Mouse (Mus musculus) embryonic facial prominence, embryonic 14.5 days (tissue): Measurements from ENCODE around the gene Tmem198. TPM values are rescaled to one million over a fixed set of nuclear protein-coding genes. Genes with fewer than 3 reads are reported as not detected.

Experiments
- ATAC-seq: fragments of 200-750 bp; cut with Nextera tagmentation; 2 replicates; pipeline ENCODE4 v1.8.0; 2017; ENCODE audit warnings: low read depth, moderate number of reproducible peaks, moderate TSS enrichment
- DNase-seq: peaks from one replicate; pipeline ENCODE4 v3.0.0-alpha.2; 2015; ENCODE audit warnings: low spot score
- H3K27ac ChIP-seq: fragments of 300-500 bp; sonication (generic); replicated peaks from 2 replicates; pipeline ENCODE4 v1.5.1; 2014; ENCODE audit warnings: low read depth, mild to moderate bottlenecking, low read length, moderate library complexity
- H3K27me3 ChIP-seq: fragments of 300-500 bp; sonication (generic); replicated peaks from 2 replicates; pipeline ENCODE4 v1.6.1; 2014; ENCODE audit warnings: low read length; ENCODE audit not compliant: control insufficient read depth, insufficient read depth
- H3K36me3 ChIP-seq: fragments of 300-500 bp; sonication (generic); 2 replicates; pipeline ENCODE4 v1.6.1; 2014; ENCODE audit warnings: low read length, mixed read lengths; ENCODE audit not compliant: control insufficient read depth, insufficient read depth
- H3K4me1 ChIP-seq: fragments of 300-500 bp; sonication (generic); 2 replicates; pipeline ENCODE4 v1.6.1; 2014; ENCODE audit warnings: antibody characterized with exemption, low read length; ENCODE audit not compliant: control insufficient read depth, insufficient read depth
- H3K4me2 ChIP-seq: fragments of 300-500 bp; sonication (generic); 2 replicates; pipeline ENCODE4 v1.6.1; 2014; ENCODE audit warnings: low read depth, mild to moderate bottlenecking, low read length, moderate library complexity, mixed read lengths
- H3K4me3 ChIP-seq: fragments of 300-500 bp; sonication (generic); 2 replicates; pipeline ENCODE4 v1.5.1; 2014; ENCODE audit warnings: low read depth, mild to moderate bottlenecking, low read length
- H3K9ac ChIP-seq: fragments of 300-500 bp; sonication (generic); 2 replicates; pipeline ENCODE4 v1.6.1; 2014; ENCODE audit warnings: low read depth, mild to moderate bottlenecking, low read length, moderate library complexity, mixed read lengths
- H3K9me3 ChIP-seq: fragments of 300-500 bp; sonication (generic); 2 replicates; pipeline ENCODE4 v1.6.1; 2016; ENCODE audit warnings: low read length; ENCODE audit not compliant: control insufficient read depth
- WGBS: fragments of 180-500 bp; shearing (Covaris S2); extraction: QIAGEN DNeasy Blood & Tissue Kit; methylation state at CpG from one replicate; pipeline ENCODE4 v1.1.7; 2014; 5-methylcytosine and 5-hydroxymethylcytosine counted together
- polyA plus RNA-seq: library from polyadenylated mRNA; unstranded; fragments of >200 nt; fragmentation: Nextera tagmentation; extraction: Ambion mirVana; gene quantifications from 2 replicates; pipeline ENCODE4 v1.2.1, GENCODE M21; 2014

Gene Tmem198
- polyA plus RNA-seq, 1 experiment from 2014 or later = 1.3 TPM

DNA sequence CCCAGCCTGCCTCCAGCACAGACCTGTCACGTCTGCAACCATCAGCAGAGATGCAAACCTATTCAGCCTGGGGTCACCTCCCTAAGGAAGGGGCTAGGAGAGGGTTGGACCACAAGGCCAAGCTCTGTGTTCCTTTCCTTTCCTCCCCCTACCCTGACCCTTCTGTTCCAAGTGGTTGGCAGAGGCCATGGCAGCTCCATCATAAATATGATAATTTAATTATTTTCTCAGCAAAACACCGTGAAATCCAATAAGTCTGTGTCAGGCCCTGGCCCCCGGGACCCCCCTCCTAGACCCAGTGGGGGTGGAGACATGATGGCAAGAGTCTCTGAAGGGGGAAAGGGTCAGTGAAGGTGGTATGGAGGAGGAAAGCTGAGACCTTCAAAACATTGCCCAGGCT is 35.1 kb upstream of the Tmem198 start:
- 22% methylated on average over 3 of the region's 3 CpGs for WGBS
- no peak overlapping the region for H3K4me3 ChIP-seq

DNA sequence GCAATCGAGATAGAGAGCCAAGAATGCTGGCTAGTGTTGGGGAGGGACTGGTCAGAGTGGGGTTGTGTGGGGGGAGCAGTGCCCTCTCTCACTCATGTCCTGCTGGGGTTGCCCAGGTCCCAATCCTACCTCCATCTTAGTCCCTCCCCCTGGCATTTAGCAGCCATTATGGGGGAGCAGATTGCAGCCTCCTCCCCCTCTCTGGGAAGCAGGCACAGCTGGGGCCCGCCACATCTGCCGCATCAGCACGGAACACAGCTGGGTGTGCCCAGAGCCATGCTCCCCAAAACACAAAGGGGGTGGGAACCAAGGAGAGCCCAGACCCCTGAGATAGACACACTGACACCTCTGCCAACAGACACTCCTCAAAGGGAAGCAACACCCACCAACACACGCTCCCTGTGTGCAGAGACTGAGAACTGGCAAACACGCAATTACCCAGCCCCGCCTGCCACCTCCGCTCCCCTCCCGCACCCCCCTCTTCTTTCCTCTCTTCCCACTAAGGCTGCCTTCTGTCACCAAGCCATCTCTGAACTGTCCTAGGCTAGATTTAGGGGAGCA is 34.1 kb upstream of the Tmem198 start:
- peaks cover 19% of the 10 kb centered on the region for H3K36me3 ChIP-seq
- no peak overlapping the region for H3K4me3 ChIP-seq
- H3K27me3 ChIP-seq = peaks cover 48% of the 10 kb centered on the region
- peaks cover 51% of the 10 kb centered on the region for H3K4me1 ChIP-seq
- peak overlapping the region; percentile 38 for H3K4me2 ChIP-seq
- WGBS = 19% methylated on average over 5 of the region's 9 CpGs
- ATAC-seq = no peak
- H3K9ac ChIP-seq = no peak overlapping the region
- no peaks in the 10 kb centered on the region for H3K9me3 ChIP-seq
- H3K27ac ChIP-seq = no peak overlapping the region
- DNase-seq = no peak

More for the DNA sequence above, 35.1 kb upstream of the Tmem198 start:
- Histone ChIP-seq H3K9me3 (no peaks in the 10 kb centered on the region), H3K27me3 (peaks cover 38% of the 10 kb centered on the region), H3K9ac (no peak overlapping the region), H3K27ac (no peak overlapping the region), H3K4me2 (no peak overlapping the region), H3K4me1 (peaks cover 45% of the 10 kb centered on the region), H3K36me3 (peaks cover 19% of the 10 kb centered on the region)
- ATAC-seq = no peak
- no peak for DNase-seq

GRCm38 (mm10) chr1:75445751-75446611 is 33.4 kb upstream of the Tmem198 start:
- Histone ChIP-seq H3K9me3 (no peaks in the 10 kb centered on the region), H3K36me3 (peaks cover 13% of the 10 kb centered on the region), H3K27ac (no peak overlapping the region), H3K9ac (no peak overlapping the region), H3K4me1 (peaks cover 57% of the 10 kb centered on the region), H3K4me2 (peak overlapping the region; percentile 38), H3K27me3 (peaks cover 56% of the 10 kb centered on the region), H3K4me3 (no peak overlapping the region)
- ATAC-seq (peak; percentile 24), DNase-seq (peak; percentile 65)
- WGBS = 2% methylated on average over 22 of the region's 22 CpGs

- Histone ChIP-seq H3K27me3 (peaks cover 63% of the 10 kb centered on the region), H3K4me3 (no peak overlapping the region), H3K9me3 (no peaks in the 10 kb centered on the region), H3K4me2 (0 out of 2 replicates have a peak overlapping the region, but pooled peaks have one; percentile 3), H3K9ac (no peak overlapping the region), H3K4me1 (peaks cover 57% of the 10 kb centered on the region), H3K27ac (no peak overlapping the region), H3K36me3 (peaks cover 11% of the 10 kb centered on the region)
- no peak for ATAC-seq
- no peak for DNase-seq
- WGBS = 6% methylated on average over 17 of the region's 20 CpGs
Observed at GRCm38 (mm10) chr1:75446656-75447055, 32.7 kb upstream of the Tmem198 start.

DNA sequence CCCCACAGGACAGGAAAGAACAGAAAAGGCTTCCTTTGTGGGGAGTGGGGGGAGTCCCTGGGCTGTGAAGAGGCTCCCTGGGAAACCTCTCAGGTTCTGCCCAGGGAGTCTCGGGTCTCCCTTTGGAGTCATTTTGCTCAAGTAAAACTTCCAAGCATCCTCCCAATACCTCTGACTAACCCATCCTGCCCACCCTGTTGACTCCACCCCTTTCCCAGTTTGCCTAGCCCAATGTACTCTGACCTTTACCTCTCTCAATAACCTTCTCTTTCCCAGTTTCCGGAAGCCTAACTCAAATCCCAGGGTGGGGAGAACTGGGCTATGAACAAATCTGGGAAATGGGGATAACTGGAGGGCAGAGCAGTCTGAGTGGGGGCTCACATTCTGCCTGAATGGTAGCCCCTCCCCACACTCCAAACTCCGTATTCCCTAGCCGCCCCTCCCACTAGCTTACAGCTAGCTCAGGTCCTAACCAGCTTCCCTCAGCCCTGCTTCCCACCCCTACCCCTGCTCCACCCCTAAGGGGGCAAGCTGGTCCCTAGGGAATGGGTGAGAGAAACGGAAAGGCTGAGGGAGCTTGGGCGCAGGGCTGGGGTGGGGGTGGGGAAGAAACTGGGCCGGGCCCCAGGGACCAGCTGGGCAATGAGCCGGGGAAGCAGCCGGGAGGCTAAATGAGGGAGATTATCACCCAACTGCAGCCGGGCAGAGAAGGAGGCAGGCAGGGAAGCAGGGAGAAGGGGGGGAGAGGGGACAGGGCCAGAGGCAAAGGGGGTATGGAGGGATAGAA is 31.9 kb upstream of the Tmem198 start:
- Histone ChIP-seq H3K27me3 (peaks cover 71% of the 10 kb centered on the region), H3K4me2 (peak overlapping the region; percentile 39), H3K4me3 (no peak overlapping the region), H3K27ac (no peak overlapping the region), H3K4me1 (peaks cover 57% of the 10 kb centered on the region), H3K9me3 (no peaks in the 10 kb centered on the region), H3K36me3 (peaks cover 3% of the 10 kb centered on the region; the same call in 1 of the 2 replicates), H3K9ac (0 out of 2 replicates have a peak overlapping the region, but pooled peaks have one; percentile 15)
- ATAC-seq = peak; percentile 23
- peak; percentile 39 for DNase-seq
- 5% methylated on average over 10 of the region's 10 CpGs for WGBS

- Histone ChIP-seq H3K4me1 (peaks cover 56% of the 10 kb centered on the region), H3K36me3 (no peaks in the 10 kb centered on the region), H3K27ac (no peak overlapping the region), H3K9me3 (no peaks in the 10 kb centered on the region), H3K27me3 (peaks cover 74% of the 10 kb centered on the region), H3K4me3 (no peak overlapping the region), H3K4me2 (peak overlapping the region; percentile 39; the same call in 1 of the 2 replicates), H3K9ac (0 out of 2 replicates have a peak overlapping the region, but pooled peaks have one; percentile 15)
- no peak; the same call in 1 of the 2 replicates for ATAC-seq
- peak; percentile 52 for DNase-seq
- WGBS = 2% methylated on average over 6 of the region's 7 CpGs
Observed at GRCm38 (mm10) chr1:75448052-75448431, 31.3 kb upstream of the Tmem198 start.

GRCm38 (mm10) chr1:75448937-75449336 is 30.4 kb upstream of the Tmem198 start:
- peaks cover 74% of the 10 kb centered on the region for H3K27me3 ChIP-seq
- no peak overlapping the region for H3K27ac ChIP-seq
- no peak for ATAC-seq
- no peaks in the 10 kb centered on the region for H3K36me3 ChIP-seq
- peaks cover 51% of the 10 kb centered on the region for H3K4me1 ChIP-seq
- no peak overlapping the region for H3K9ac ChIP-seq
- H3K4me2 ChIP-seq = peak overlapping the region; percentile 19; the same call in 1 of the 2 replicates
- peak; percentile 37 for DNase-seq
- no peaks in the 10 kb centered on the region for H3K9me3 ChIP-seq
- 0% methylated on average over 8 of the region's 14 CpGs for WGBS
- H3K4me3 ChIP-seq = no peak overlapping the region

GRCm38 (mm10) chr1:75449377-75450135 is 29.8 kb upstream of the Tmem198 start:
- Histone ChIP-seq H3K27me3 (peaks cover 73% of the 10 kb centered on the region), H3K4me1 (peaks cover 50% of the 10 kb centered on the region), H3K9ac (peak overlapping the region; percentile 38), H3K36me3 (no peaks in the 10 kb centered on the region), H3K4me3 (peak overlapping the region; percentile 31; the same call in 1 of the 2 replicates), H3K4me2 (peak overlapping the region; percentile 61), H3K9me3 (no peaks in the 10 kb centered on the region), H3K27ac (no peak overlapping the region)
- WGBS = 14% methylated on average over 8 of the region's 8 CpGs
- DNase-seq = no peak
- ATAC-seq = no peak
